Mouse (Mus musculus) spleen, adult 18-20 months (tissue): ENCODE data around the gene Tspoap1.

Source experiments
- DNase-seq, 2 experiments: peaks; one replicate each; pipeline ENCODE4 v3.0.0; 2022; ENCODE audit warnings: mixed read lengths in 2 of 2

The Tspoap1 gene

GRCm38 (mm10) chr11:87816707-87817442, 56.5 kb downstream of the Tspoap1 start:
- peak in 1 of 2 experiments; percentile 50 for DNase-seq

- no peak for DNase-seq
Observed at GRCm38 (mm10) chr11:87817443-87817773, 57.1 kb downstream of the Tspoap1 start.

- no peak for DNase-seq
Observed at GRCm38 (mm10) chr11:87821502-87821901, 61.2 kb downstream of the Tspoap1 start.

GRCm38 (mm10) chr11:87828239-87828900, 68.0 kb downstream of the Tspoap1 start, which contains the start of gene Lpo:
TSS of gene Lpo (minus strand) at chr11:87828289.
- DNase-seq = no peak
